Mouse (Mus musculus): ENCODE results near the gene Polr3b. TPM values are rescaled to one million over a fixed set of nuclear protein-coding genes. Genes with fewer than 3 reads are reported as not detected.

Gene Polr3b
- polyA plus RNA-seq, 1 experiment from 2014 or later: 11.2 TPM

- 72% methylated on average over 7 of the region's 7 CpGs for WGBS
- Histone ChIP-seq H3K27me3 (ENCODE audit: control insufficient read depth, insufficient read depth, low read length) (no peaks in the 10 kb centered on the region), H3K4me1 (ENCODE audit: control insufficient read depth, insufficient read depth, low read length) (peaks cover 8% of the 10 kb centered on the region), H3K9ac (ENCODE audit: low read length) (no peak overlapping the region), H3K4me2 (ENCODE audit: low read depth, low read length) (no peak overlapping the region), H3K27ac (ENCODE audit: low read length) (no peak overlapping the region), H3K9me3 (replicated peaks; ENCODE audit: control insufficient read depth, low read length) (no peaks in the 10 kb centered on the region), H3K4me3 (replicated peaks; ENCODE audit: low read length) (no peak overlapping the region), H3K36me3 (ENCODE audit: control insufficient read depth, insufficient read depth, low read length) (no peaks in the 10 kb centered on the region)
- ATAC-seq (ENCODE audit: insufficient read depth, low FRiP score): no peak
These were observed 39.9 kb upstream of the Polr3b start for GRCm38 (mm10) chr10:84582236-84582635.

GRCm38 (mm10) chr10:84584451-84585293 lies 37.4 kb upstream of the Polr3b start:
- WGBS: 56% methylated on average over 11 of the region's 11 CpGs
- no peaks in the 10 kb centered on the region for H3K9me3 ChIP-seq (replicated peaks; ENCODE audit: control insufficient read depth, low read length)
- H3K4me3 ChIP-seq (replicated peaks; ENCODE audit: low read length): no peak overlapping the region
- no peaks in the 10 kb centered on the region for H3K27me3 ChIP-seq (ENCODE audit: control insufficient read depth, insufficient read depth, low read length)
- ATAC-seq (ENCODE audit: insufficient read depth, low FRiP score): no peak
- H3K9ac ChIP-seq (ENCODE audit: low read length): no peak overlapping the region
- no peaks in the 10 kb centered on the region for H3K4me1 ChIP-seq (ENCODE audit: control insufficient read depth, insufficient read depth, low read length)
- H3K4me2 ChIP-seq (ENCODE audit: low read depth, low read length): no peak overlapping the region
- H3K36me3 ChIP-seq (ENCODE audit: control insufficient read depth, insufficient read depth, low read length): no peaks in the 10 kb centered on the region
- no peak overlapping the region for H3K27ac ChIP-seq (ENCODE audit: low read length)

- Histone ChIP-seq H3K36me3 (ENCODE audit: control insufficient read depth, insufficient read depth, low read length) (no peaks in the 10 kb centered on the region), H3K27ac (ENCODE audit: low read length) (no peak overlapping the region), H3K4me1 (ENCODE audit: control insufficient read depth, insufficient read depth, low read length) (no peaks in the 10 kb centered on the region), H3K4me2 (ENCODE audit: low read depth, low read length) (no peak overlapping the region), H3K4me3 (replicated peaks; ENCODE audit: low read length) (no peak overlapping the region), H3K9me3 (replicated peaks; ENCODE audit: control insufficient read depth, low read length) (no peaks in the 10 kb centered on the region), H3K9ac (ENCODE audit: low read length) (no peak overlapping the region), H3K27me3 (ENCODE audit: control insufficient read depth, insufficient read depth, low read length) (no peaks in the 10 kb centered on the region)
- WGBS: 68% methylated on average over 2 of the region's 2 CpGs
- ATAC-seq (ENCODE audit: insufficient read depth, low FRiP score): no peak
These were observed 36.8 kb upstream of the Polr3b start for GRCm38 (mm10) chr10:84585294-84585650.

GRCm38 (mm10) chr10:84590956-84591355 lies 31.1 kb upstream of the Polr3b start:
- Histone ChIP-seq H3K9me3 (replicated peaks; ENCODE audit: control insufficient read depth, low read length) (no peaks in the 10 kb centered on the region), H3K4me1 (ENCODE audit: control insufficient read depth, insufficient read depth, low read length) (no peaks in the 10 kb centered on the region), H3K4me3 (replicated peaks; ENCODE audit: low read length) (no peak overlapping the region), H3K27me3 (ENCODE audit: control insufficient read depth, insufficient read depth, low read length) (no peaks in the 10 kb centered on the region), H3K36me3 (ENCODE audit: control insufficient read depth, insufficient read depth, low read length) (no peaks in the 10 kb centered on the region), H3K4me2 (ENCODE audit: low read depth, low read length) (no peak overlapping the region), H3K27ac (ENCODE audit: low read length) (no peak overlapping the region), H3K9ac (ENCODE audit: low read length) (no peak overlapping the region)
- WGBS: 82% methylated on average over 14 of the region's 14 CpGs
- no peak for ATAC-seq (ENCODE audit: insufficient read depth, low FRiP score)

- H3K9me3 ChIP-seq (replicated peaks; ENCODE audit: control insufficient read depth, low read length): no peaks in the 10 kb centered on the region
- H3K9ac ChIP-seq (ENCODE audit: low read length): no peak overlapping the region
- ATAC-seq (ENCODE audit: insufficient read depth, low FRiP score): no peak
- H3K36me3 ChIP-seq (ENCODE audit: control insufficient read depth, insufficient read depth, low read length): no peaks in the 10 kb centered on the region
- no peaks in the 10 kb centered on the region for H3K27me3 ChIP-seq (ENCODE audit: control insufficient read depth, insufficient read depth, low read length)
- WGBS: 86% methylated on average over 2 of the region's 2 CpGs
- no peak overlapping the region for H3K4me3 ChIP-seq (replicated peaks; ENCODE audit: low read length)
- H3K4me2 ChIP-seq (ENCODE audit: low read depth, low read length): no peak overlapping the region
- no peaks in the 10 kb centered on the region for H3K4me1 ChIP-seq (ENCODE audit: control insufficient read depth, insufficient read depth, low read length)
- no peak overlapping the region for H3K27ac ChIP-seq (ENCODE audit: low read length)
These were observed 30.4 kb upstream of the Polr3b start for GRCm38 (mm10) chr10:84591640-84592148.

GRCm38 (mm10) chr10:84592745-84593144 lies 29.3 kb upstream of the Polr3b start:
- no peak overlapping the region for H3K27ac ChIP-seq (ENCODE audit: low read length)
- no peak overlapping the region for H3K4me2 ChIP-seq (ENCODE audit: low read depth, low read length)
- no peaks in the 10 kb centered on the region for H3K9me3 ChIP-seq (replicated peaks; ENCODE audit: control insufficient read depth, low read length)
- ATAC-seq (ENCODE audit: insufficient read depth, low FRiP score): no peak
- no peaks in the 10 kb centered on the region for H3K36me3 ChIP-seq (ENCODE audit: control insufficient read depth, insufficient read depth, low read length)
- WGBS: 42% methylated on average over 3 of the region's 3 CpGs
- H3K27me3 ChIP-seq (ENCODE audit: control insufficient read depth, insufficient read depth, low read length): no peaks in the 10 kb centered on the region
- no peaks in the 10 kb centered on the region for H3K4me1 ChIP-seq (ENCODE audit: control insufficient read depth, insufficient read depth, low read length)
- H3K4me3 ChIP-seq (replicated peaks; ENCODE audit: low read length): no peak overlapping the region
- H3K9ac ChIP-seq (ENCODE audit: low read length): no peak overlapping the region

GRCm38 (mm10) chr10:84597127-84597785 lies 24.8 kb upstream of the Polr3b start:
- Histone ChIP-seq H3K9ac (ENCODE audit: low read length) (no peak overlapping the region), H3K4me2 (ENCODE audit: low read depth, low read length) (no peak overlapping the region), H3K27me3 (ENCODE audit: control insufficient read depth, insufficient read depth, low read length) (no peaks in the 10 kb centered on the region), H3K36me3 (ENCODE audit: control insufficient read depth, insufficient read depth, low read length) (no peaks in the 10 kb centered on the region), H3K4me3 (replicated peaks; ENCODE audit: low read length) (no peak overlapping the region), H3K9me3 (replicated peaks; ENCODE audit: control insufficient read depth, low read length) (no peaks in the 10 kb centered on the region), H3K4me1 (ENCODE audit: control insufficient read depth, insufficient read depth, low read length) (no peaks in the 10 kb centered on the region), H3K27ac (ENCODE audit: low read length) (no peak overlapping the region)
- WGBS: 37% methylated on average over 3 of the region's 3 CpGs
- ATAC-seq (ENCODE audit: insufficient read depth, low FRiP score): no peak

GRCm38 (mm10) chr10:84598172-84598571 lies 23.9 kb upstream of the Polr3b start:
- no peak overlapping the region for H3K9ac ChIP-seq (ENCODE audit: low read length)
- no peaks in the 10 kb centered on the region for H3K27me3 ChIP-seq (ENCODE audit: control insufficient read depth, insufficient read depth, low read length)
- no peak overlapping the region for H3K4me3 ChIP-seq (replicated peaks; ENCODE audit: low read length)
- no peaks in the 10 kb centered on the region for H3K36me3 ChIP-seq (ENCODE audit: control insufficient read depth, insufficient read depth, low read length)
- ATAC-seq (ENCODE audit: insufficient read depth, low FRiP score): no peak
- H3K4me2 ChIP-seq (ENCODE audit: low read depth, low read length): no peak overlapping the region
- no peaks in the 10 kb centered on the region for H3K4me1 ChIP-seq (ENCODE audit: control insufficient read depth, insufficient read depth, low read length)
- H3K27ac ChIP-seq (ENCODE audit: low read length): no peak overlapping the region
- WGBS: 42% methylated on average over 1 of the region's 1 CpGs
- H3K9me3 ChIP-seq (replicated peaks; ENCODE audit: control insufficient read depth, low read length): no peaks in the 10 kb centered on the region

GRCm38 (mm10) chr10:84600136-84600535 lies 22.0 kb upstream of the Polr3b start:
- no peaks in the 10 kb centered on the region for H3K36me3 ChIP-seq (ENCODE audit: control insufficient read depth, insufficient read depth, low read length)
- H3K4me2 ChIP-seq (ENCODE audit: low read depth, low read length): no peak overlapping the region
- H3K4me1 ChIP-seq (ENCODE audit: control insufficient read depth, insufficient read depth, low read length): no peaks in the 10 kb centered on the region
- 76% methylated on average over 6 of the region's 6 CpGs for WGBS
- no peaks in the 10 kb centered on the region for H3K9me3 ChIP-seq (replicated peaks; ENCODE audit: control insufficient read depth, low read length)
- no peak for ATAC-seq (ENCODE audit: insufficient read depth, low FRiP score)
- H3K4me3 ChIP-seq (replicated peaks; ENCODE audit: low read length): no peak overlapping the region
- no peak overlapping the region for H3K9ac ChIP-seq (ENCODE audit: low read length)
- no peaks in the 10 kb centered on the region for H3K27me3 ChIP-seq (ENCODE audit: control insufficient read depth, insufficient read depth, low read length)
- no peak overlapping the region for H3K27ac ChIP-seq (ENCODE audit: low read length)
